Mouse (Mus musculus): ENCODE data around the gene Irf2bpl.

GRCm38 (mm10) chr12:86835899-86836298 lies 48.7 kb downstream of the Irf2bpl start:
- TF ChIP-seq MYOD1 (IDR thresholded peaks at IDR 0.05; ENCODE audit: control insufficient read depth, insufficient read length, low read depth) (no peak), CTCF (IDR thresholded peaks at IDR 0.05; ENCODE audit: control insufficient read depth, insufficient read depth, insufficient read length) (no peak)

All from C2C12 (cell line).